Comparison of ENCODE assay signal across 15 mouse cellular contexts in genomic region chr14:53992712-53993286, GRCm38 (mm10).
DNase-seq lines count a peak whose midpoint lies in the region; ATAC-seq lines count a peak whose summit lies in the region.
"Had no signal": no experiment of that assay in that cellular context is flagged by ENCODE, and none has a peak within 500 bp of the region (broad histone marks: within the 10 kb centered on the region; RNA-seq: fewer than 3 reads in every experiment).

No protein-coding gene starts in this region.

- H3K27ac ChIP-seq in hindbrain, embryonic 13.5 days = no peak overlapping the region
- no peak overlapping the region for H3K27ac ChIP-seq in hindbrain, embryonic 10.5 days
- H3K27ac ChIP-seq in forebrain, embryonic 12.5 days = no peak overlapping the region
- H3K27ac ChIP-seq in hindbrain, embryonic 14.5 days = no peak overlapping the region
- H3K27ac ChIP-seq in neural tube, embryonic 15.5 days (replicated peaks) = no peak overlapping the region; the same call in 1 of the 2 replicates
- H3K27ac ChIP-seq: embryonic facial prominence, embryonic 13.5 days; layer of hippocampus, adult 2 months; limb, embryonic 15.5 days had no signal

- no peaks in the 10 kb centered on the region for H3K36me3 ChIP-seq in hindbrain, embryonic 13.5 days
- no peaks in the 10 kb centered on the region for H3K36me3 ChIP-seq in hindbrain, embryonic 10.5 days
- H3K36me3 ChIP-seq in forebrain, embryonic 12.5 days (replicated peaks) = no peaks in the 10 kb centered on the region
- no peaks in the 10 kb centered on the region for H3K36me3 ChIP-seq in hindbrain, embryonic 14.5 days (replicated peaks; ENCODE audit: control insufficient read depth, insufficient read depth)
- H3K36me3 ChIP-seq in neural tube, embryonic 15.5 days = no peaks in the 10 kb centered on the region
- H3K36me3 ChIP-seq: embryonic facial prominence, embryonic 13.5 days; limb, embryonic 15.5 days had no signal

- WGBS in hindbrain, embryonic 13.5 days = 46% methylated on average over 11 of the region's 11 CpGs
- WGBS in hindbrain, embryonic 10.5 days = 47% methylated on average over 11 of the region's 11 CpGs
- 25% methylated on average over 11 of the region's 11 CpGs for WGBS in forebrain, embryonic 12.5 days
- WGBS in hindbrain, embryonic 14.5 days = 31% methylated on average over 11 of the region's 11 CpGs
- 46% methylated on average over 11 of the region's 11 CpGs for WGBS in neural tube, embryonic 15.5 days

- no peak overlapping the region for H3K4me3 ChIP-seq in hindbrain, embryonic 13.5 days
- H3K4me3 ChIP-seq in hindbrain, embryonic 10.5 days = no peak overlapping the region
- H3K4me3 ChIP-seq in forebrain, embryonic 12.5 days (replicated peaks) = no peak overlapping the region
- no peak overlapping the region for H3K4me3 ChIP-seq in hindbrain, embryonic 14.5 days (replicated peaks; ENCODE audit: low read length)
- no peak overlapping the region for H3K4me3 ChIP-seq in neural tube, embryonic 15.5 days (replicated peaks)
- H3K4me3 ChIP-seq: embryonic facial prominence, embryonic 13.5 days; layer of hippocampus, adult 2 months; limb, embryonic 15.5 days had no signal

- H3K9ac ChIP-seq in hindbrain, embryonic 13.5 days = no peak overlapping the region
- H3K9ac ChIP-seq in forebrain, embryonic 12.5 days = no peak overlapping the region
- H3K9ac ChIP-seq in hindbrain, embryonic 14.5 days = no peak overlapping the region
- no peak overlapping the region for H3K9ac ChIP-seq in neural tube, embryonic 15.5 days (replicated peaks)
- H3K9ac ChIP-seq: limb, embryonic 15.5 days had no signal

- no peaks in the 10 kb centered on the region for H3K9me3 ChIP-seq in hindbrain, embryonic 13.5 days
- no peaks in the 10 kb centered on the region for H3K9me3 ChIP-seq in hindbrain, embryonic 10.5 days
- H3K9me3 ChIP-seq in forebrain, embryonic 12.5 days = no peaks in the 10 kb centered on the region
- H3K9me3 ChIP-seq in hindbrain, embryonic 14.5 days (ENCODE audit: control insufficient read depth, low read length) = no peaks in the 10 kb centered on the region
- H3K9me3 ChIP-seq in neural tube, embryonic 15.5 days (replicated peaks) = no peaks in the 10 kb centered on the region
- H3K9me3 ChIP-seq: embryonic facial prominence, embryonic 13.5 days; limb, embryonic 15.5 days had no signal

- no peak for DNase-seq in hindbrain, embryonic 10.5 days (ENCODE audit: low spot score)
- peak; percentile 29 for DNase-seq in hindbrain, embryonic 14.5 days (ENCODE audit: low spot score)
- DNase-seq in thymus, postnatal 0 days (ENCODE audit: low spot score) = no peak
- no peak for DNase-seq in urinary bladder, adult 18-20 months (ENCODE audit: low spot score in 2 of 2)
- DNase-seq: cerebellum, adult 11-12 months; gastrocnemius, postnatal 14 days; heart, postnatal 14 days; lung, adult 2 months; thymus, postnatal 14 days had no signal

- H3K4me2 ChIP-seq in hindbrain, embryonic 13.5 days = 0 out of 2 replicates have a peak overlapping the region, but pooled peaks have one; percentile 10
- H3K4me2 ChIP-seq in forebrain, embryonic 12.5 days = peak overlapping the region; percentile 38
- H3K4me2 ChIP-seq in hindbrain, embryonic 14.5 days (replicated peaks) = no peak overlapping the region; the same call in 1 of the 2 replicates
- H3K4me2 ChIP-seq in neural tube, embryonic 15.5 days = no peak overlapping the region
- H3K4me2 ChIP-seq: embryonic facial prominence, embryonic 13.5 days; limb, embryonic 15.5 days had no signal

- ATAC-seq in hindbrain, embryonic 13.5 days (ENCODE audit: low FRiP score) = peak; percentile 69
- ATAC-seq in forebrain, embryonic 12.5 days (ENCODE audit: low FRiP score) = peak; percentile 82; the same call in 1 of the 2 replicates
- peak; percentile 68; the same call in 1 of the 2 replicates for ATAC-seq in hindbrain, embryonic 14.5 days (ENCODE audit: low FRiP score)
- peak; percentile 59; the same call in 1 of the 2 replicates for ATAC-seq in neural tube, embryonic 15.5 days (ENCODE audit: low FRiP score)

- no peaks in the 10 kb centered on the region for H3K27me3 ChIP-seq in hindbrain, embryonic 13.5 days
- H3K27me3 ChIP-seq in hindbrain, embryonic 10.5 days (ENCODE audit: insufficient read depth, poor library complexity, severe bottlenecking) = no peaks in the 10 kb centered on the region
- no peaks in the 10 kb centered on the region for H3K27me3 ChIP-seq in forebrain, embryonic 12.5 days
- no peaks in the 10 kb centered on the region for H3K27me3 ChIP-seq in hindbrain, embryonic 14.5 days (ENCODE audit: control insufficient read depth, insufficient read depth, low read length)
- H3K27me3 ChIP-seq in neural tube, embryonic 15.5 days (replicated peaks) = no peaks in the 10 kb centered on the region
- H3K27me3 ChIP-seq: embryonic facial prominence, embryonic 13.5 days; limb, embryonic 15.5 days had no signal

- peaks cover 17% of the 10 kb centered on the region for H3K4me1 ChIP-seq in hindbrain, embryonic 13.5 days (replicated peaks)
- peaks cover 14% of the 10 kb centered on the region for H3K4me1 ChIP-seq in hindbrain, embryonic 10.5 days (replicated peaks)
- peaks cover 21% of the 10 kb centered on the region for H3K4me1 ChIP-seq in forebrain, embryonic 12.5 days
- peaks cover 16% of the 10 kb centered on the region; the same call in 1 of the 2 replicates for H3K4me1 ChIP-seq in hindbrain, embryonic 14.5 days (replicated peaks; ENCODE audit: control insufficient read depth, insufficient read depth, low read length)
- H3K4me1 ChIP-seq in neural tube, embryonic 15.5 days = peaks cover 3% of the 10 kb centered on the region; the same call in 1 of the 2 replicates
- H3K4me1 ChIP-seq: limb, embryonic 15.5 days had no signal

Comparison
In these comparisons a context has a peak if more than half of its experiments do, and no peak if none do; other contexts are left out.
1. H3K4me2 ChIP-seq: peak in hindbrain, embryonic 13.5 days (single experiment) and forebrain, embryonic 12.5 days (single experiment); none in hindbrain, embryonic 14.5 days (single experiment) and neural tube, embryonic 15.5 days (single experiment).
2. Peak in every context shown above with its lines, with median percentiles within 50 percentile points of each other: ATAC-seq.